Mouse (Mus musculus) thymus, adult 18-20 months (tissue): ENCODE results near the gene Tubb4a.
A peak's percentile ranks its signal among the peaks of the same experiment; 100 is the strongest.
"Not testable (repeated sequence)": the region's sequence is repeated elsewhere in the genome, so short reads cannot be mapped to it uniquely, and the experiment has no call there.

Source experiments
- DNase-seq, 2 experiments: peaks; one replicate each; pipeline ENCODE4 v3.0.0; 2022; ENCODE audit warnings: mixed read lengths in 2 of 2

The Tubb4a gene

GRCm38 (mm10) chr17:57051679-57052078, 35.9 kb downstream of the Tubb4a start:
- not testable (repeated sequence) for DNase-seq

GRCm38 (mm10) chr17:57048816-57049215, 38.8 kb downstream of the Tubb4a start:
- DNase-seq, result no peak

GRCm38 (mm10) chr17:57047406-57047805, 40.2 kb downstream of the Tubb4a start:
- no peak for DNase-seq

GRCm38 (mm10) chr17:57041554-57041953, 46.0 kb downstream of the Tubb4a start, which contains the start of gene Slc25a41:
TSS of gene Slc25a41 (minus strand) at chr17:57041654.
- DNase-seq, result no peak

- no peak for DNase-seq
Measured at GRCm38 (mm10) chr17:57038978-57039377, 48.6 kb downstream of the Tubb4a start.

GRCm38 (mm10) chr17:57032854-57033253, 54.7 kb downstream of the Tubb4a start:
- DNase-seq, result peak in 1 of 2 experiments; percentile 17

GRCm38 (mm10) chr17:57031661-57032420, 55.7 kb downstream of the Tubb4a start:
- peak; percentile 100 for DNase-seq

GRCm38 (mm10) chr17:57030931-57031660, 56.5 kb downstream of the Tubb4a start, which contains the start of gene Khsrp:
TSS of gene Khsrp (minus strand) at chr17:57031522.
- DNase-seq, result peak; percentile 46 to 58
